In genomic region chr15:24407691-24408090, GRCm38 (mm10) we compare ENCODE assay signal across 10 mouse cellular contexts.
DNase-seq lines count a peak whose midpoint lies in the region; ATAC-seq and TF ChIP-seq lines count a peak whose summit lies in the region.
"Had no signal": no experiment of that assay in that cellular context is flagged by ENCODE, and none has a peak within 500 bp of the region (broad histone marks: within the 10 kb centered on the region; RNA-seq: fewer than 3 reads in every experiment).

No protein-coding gene starts in this region.

- H3K36me3 ChIP-seq in hindbrain, embryonic 10.5 days: no peaks in the 10 kb centered on the region
- H3K36me3 ChIP-seq in hindbrain, embryonic 13.5 days: no peaks in the 10 kb centered on the region
- no peaks in the 10 kb centered on the region for H3K36me3 ChIP-seq in E14TG2a.4 (ENCODE audit: insufficient read depth, low read length)
- no peaks in the 10 kb centered on the region for H3K36me3 ChIP-seq in forebrain, embryonic 16.5 days (ENCODE audit: control insufficient read depth, insufficient read depth)
- H3K36me3 ChIP-seq: G1E; heart, embryonic 13.5 days had no signal

- no peak overlapping the region for H3K9ac ChIP-seq in hindbrain, embryonic 13.5 days
- no peak overlapping the region for H3K9ac ChIP-seq in forebrain, embryonic 16.5 days (replicated peaks; ENCODE audit: low read depth, low read length)
- H3K9ac ChIP-seq: heart, embryonic 13.5 days had no signal

- H3K9me3 ChIP-seq in hindbrain, embryonic 10.5 days: no peaks in the 10 kb centered on the region
- no peaks in the 10 kb centered on the region for H3K9me3 ChIP-seq in hindbrain, embryonic 13.5 days
- H3K9me3 ChIP-seq in E14TG2a.4 (ENCODE audit: low read length): peaks cover 31% of the 10 kb centered on the region
- no peaks in the 10 kb centered on the region for H3K9me3 ChIP-seq in forebrain, embryonic 16.5 days (ENCODE audit: control insufficient read depth, low read length)
- H3K9me3 ChIP-seq: G1E; heart, embryonic 13.5 days had no signal

- peak; percentile 46 for TF ChIP-seq CTCF in E14TG2a.4 (conservative IDR thresholded peaks at IDR 0.05; ENCODE audit: low read length)

- H3K4me3 ChIP-seq in hindbrain, embryonic 10.5 days: no peak overlapping the region
- H3K4me3 ChIP-seq in hindbrain, embryonic 13.5 days: no peak overlapping the region
- H3K4me3 ChIP-seq in E14TG2a.4 (replicated peaks; ENCODE audit: low read length): no peak overlapping the region
- H3K4me3 ChIP-seq in forebrain, embryonic 16.5 days (replicated peaks; ENCODE audit: low read length): no peak overlapping the region
- H3K4me3 ChIP-seq: heart, embryonic 13.5 days had no signal

- 68% methylated on average over 3 of the region's 3 CpGs for WGBS in hindbrain, embryonic 10.5 days
- 66% methylated on average over 3 of the region's 3 CpGs for WGBS in hindbrain, embryonic 13.5 days
- 61% methylated on average over 3 of the region's 3 CpGs for WGBS in forebrain, embryonic 16.5 days

- H3K27ac ChIP-seq in hindbrain, embryonic 10.5 days: no peak overlapping the region
- H3K27ac ChIP-seq in hindbrain, embryonic 13.5 days: no peak overlapping the region
- no peak overlapping the region for H3K27ac ChIP-seq in forebrain, embryonic 16.5 days (ENCODE audit: low read length)
- H3K27ac ChIP-seq: heart, embryonic 13.5 days had no signal

- no peak; the same call in 1 of the 2 replicates for ATAC-seq in hindbrain, embryonic 13.5 days (ENCODE audit: low FRiP score)
- peak; percentile 40; the same call in 1 of the 2 replicates for ATAC-seq in forebrain, embryonic 16.5 days
- ATAC-seq in granulocyte monocyte progenitor cell, adult 5-6 weeks (replicated peaks; ENCODE audit: poor library complexity, severe bottlenecking): no peak

- H3K27me3 ChIP-seq in hindbrain, embryonic 10.5 days (ENCODE audit: insufficient read depth, poor library complexity, severe bottlenecking): no peaks in the 10 kb centered on the region
- H3K27me3 ChIP-seq in hindbrain, embryonic 13.5 days: no peaks in the 10 kb centered on the region
- H3K27me3 ChIP-seq in E14TG2a.4 (ENCODE audit: insufficient read depth, low read length): no peaks in the 10 kb centered on the region
- no peaks in the 10 kb centered on the region for H3K27me3 ChIP-seq in forebrain, embryonic 16.5 days (replicated peaks; ENCODE audit: control insufficient read depth, insufficient read depth, low read length)
- H3K27me3 ChIP-seq: heart, embryonic 13.5 days had no signal

- H3K4me2 ChIP-seq in hindbrain, embryonic 13.5 days: no peak overlapping the region
- H3K4me2 ChIP-seq in forebrain, embryonic 16.5 days (ENCODE audit: low read length): no peak overlapping the region
- H3K4me2 ChIP-seq: heart, embryonic 13.5 days had no signal

- intact Hi-C loops in left cerebral cortex, postnatal 10 days (cut with DNase I): loop anchor here (5.0 kb wide), 1 partner anchor 1575 kb away; no protein-coding TSS in a partner anchor

- DNase-seq in hindbrain, embryonic 10.5 days (ENCODE audit: low spot score): peak; percentile 55
- peak; percentile 76 to 78 for DNase-seq in cerebellum, adult 18-20 months
- peak; percentile 44 to 57 for DNase-seq in left cerebral cortex, postnatal 10 days (ENCODE audit: extremely low spot score in 1 of 2, low spot score in 2 of 2)
- peak; percentile 2 for DNase-seq in yolk sac, embryonic 10.5 days (ENCODE audit: low spot score)

- no peaks in the 10 kb centered on the region for H3K4me1 ChIP-seq in hindbrain, embryonic 10.5 days (replicated peaks)
- H3K4me1 ChIP-seq in hindbrain, embryonic 13.5 days (replicated peaks): no peaks in the 10 kb centered on the region
- no peaks in the 10 kb centered on the region for H3K4me1 ChIP-seq in E14TG2a.4 (replicated peaks; ENCODE audit: low read depth, low read length)
- H3K4me1 ChIP-seq in forebrain, embryonic 16.5 days (replicated peaks; ENCODE audit: control insufficient read depth, insufficient read depth, low read length): no peaks in the 10 kb centered on the region
- H3K4me1 ChIP-seq: heart, embryonic 13.5 days had no signal

Comparison
In these comparisons a context has a peak if more than half of its experiments do, and no peak if none do; other contexts are left out.
1. DNase-seq: peak in every context shown above with its lines; median percentile 77 in cerebellum, adult 18-20 months; 55 in hindbrain, embryonic 10.5 days; 50 in left cerebral cortex, postnatal 10 days; 2 in yolk sac, embryonic 10.5 days.